Mouse (Mus musculus) forebrain, embryonic 12.5 days (tissue): Measurements from ENCODE around the gene Csnk2a2. TPM values are rescaled to one million over a fixed set of nuclear protein-coding genes. Genes with fewer than 3 reads are reported as not detected.

Experiments
- ATAC-seq: fragments of 200-750 bp; cut with Nextera tagmentation; 2 replicates; pipeline ENCODE4 v1.8.0; 2017; ENCODE audit warnings: moderate TSS enrichment; ENCODE audit not compliant: low FRiP score
- H3K27ac ChIP-seq: fragments of 300-500 bp; sonication (generic); 2 replicates; pipeline ENCODE4 v1.5.1; 2016; ENCODE audit warnings: mild to moderate bottlenecking
- H3K27me3 ChIP-seq: fragments of 300-500 bp; sonication (generic); 2 replicates; pipeline ENCODE4 v1.6.1; 2016; ENCODE audit warnings: mild to moderate bottlenecking
- H3K36me3 ChIP-seq: fragments of 300-500 bp; sonication (generic); replicated peaks from 2 replicates; pipeline ENCODE4 v1.6.1; 2016; ENCODE audit warnings: mild to moderate bottlenecking
- H3K4me1 ChIP-seq: fragments of 300-500 bp; sonication (generic); 2 replicates; pipeline ENCODE4 v1.6.1; 2016
- H3K4me2 ChIP-seq: fragments of 300-500 bp; sonication (generic); 2 replicates; pipeline ENCODE4 v1.6.1; 2016; ENCODE audit warnings: mild to moderate bottlenecking, moderate library complexity
- H3K4me3 ChIP-seq: fragments of 300-500 bp; sonication (generic); replicated peaks from 2 replicates; pipeline ENCODE4 v1.5.1; 2016; ENCODE audit warnings: mild to moderate bottlenecking
- H3K9ac ChIP-seq: fragments of 300-500 bp; sonication (generic); 2 replicates; pipeline ENCODE4 v1.6.1; 2016; ENCODE audit warnings: mild to moderate bottlenecking
- H3K9me3 ChIP-seq: fragments of 300-500 bp; sonication (generic); 2 replicates; pipeline ENCODE4 v1.6.1; 2016
- WGBS: fragments of 180-500 bp; shearing (Covaris S2); methylation state at CpG from one replicate; pipeline ENCODE4 v1.1.7; 2016; 5-methylcytosine and 5-hydroxymethylcytosine counted together
- polyA plus RNA-seq: library from polyadenylated mRNA; unstranded; fragments of >200 nt; fragmentation: Nextera tagmentation; extraction: Ambion mirVana; gene quantifications from 2 replicates; pipeline ENCODE4 v1.2.1, GENCODE M21; 2016

The Csnk2a2 gene
- polyA plus RNA-seq, 1 experiment from 2014 or later: 13.7 TPM

- peak overlapping the region; percentile 91 for H3K4me2 ChIP-seq
- peaks cover 47% of the 10 kb centered on the region for H3K4me1 ChIP-seq
- H3K27me3 ChIP-seq: no peaks in the 10 kb centered on the region
- peak overlapping the region; percentile 80 for H3K9ac ChIP-seq
- H3K27ac ChIP-seq: peak overlapping the region; percentile 87
- H3K4me3 ChIP-seq: peak overlapping the region; percentile 69
- ATAC-seq: peak; percentile 34
- WGBS: under 1% methylated on average over 25 of the region's 25 CpGs
- no peaks in the 10 kb centered on the region for H3K36me3 ChIP-seq
- H3K9me3 ChIP-seq: no peaks in the 10 kb centered on the region
These were observed 55.6 kb downstream of the Csnk2a2 start for GRCm38 (mm10) chr8:95434233-95434632.

DNA sequence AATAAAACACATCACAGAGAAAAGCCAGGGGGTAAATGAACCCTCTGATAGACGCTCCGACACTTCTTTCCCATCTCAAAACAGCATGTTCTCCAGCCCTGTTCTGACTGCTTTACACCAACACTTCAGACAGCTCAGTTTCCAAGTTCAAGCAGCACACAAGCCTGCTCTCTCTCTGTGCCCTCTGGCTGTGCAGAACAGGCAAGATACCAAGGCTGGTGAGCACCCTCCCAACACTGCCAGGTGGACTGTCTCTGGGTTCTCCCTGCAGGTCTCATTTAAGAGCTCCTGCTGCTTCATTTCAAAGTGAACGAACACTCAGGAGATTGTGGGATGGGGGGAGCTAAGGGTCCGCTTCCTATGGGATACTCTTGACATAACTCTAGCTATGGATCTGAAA, 56.7 kb downstream of the Csnk2a2 start:
- no peak overlapping the region for H3K27ac ChIP-seq
- H3K9ac ChIP-seq: peak overlapping the region; percentile 80
- H3K4me3 ChIP-seq: peak overlapping the region; percentile 69
- no peaks in the 10 kb centered on the region for H3K36me3 ChIP-seq
- no peak for ATAC-seq
- no peaks in the 10 kb centered on the region for H3K27me3 ChIP-seq
- peaks cover 58% of the 10 kb centered on the region for H3K4me1 ChIP-seq
- 66% methylated on average over 4 of the region's 4 CpGs for WGBS
- no peaks in the 10 kb centered on the region for H3K9me3 ChIP-seq
- H3K4me2 ChIP-seq: peak overlapping the region; percentile 91

DNA sequence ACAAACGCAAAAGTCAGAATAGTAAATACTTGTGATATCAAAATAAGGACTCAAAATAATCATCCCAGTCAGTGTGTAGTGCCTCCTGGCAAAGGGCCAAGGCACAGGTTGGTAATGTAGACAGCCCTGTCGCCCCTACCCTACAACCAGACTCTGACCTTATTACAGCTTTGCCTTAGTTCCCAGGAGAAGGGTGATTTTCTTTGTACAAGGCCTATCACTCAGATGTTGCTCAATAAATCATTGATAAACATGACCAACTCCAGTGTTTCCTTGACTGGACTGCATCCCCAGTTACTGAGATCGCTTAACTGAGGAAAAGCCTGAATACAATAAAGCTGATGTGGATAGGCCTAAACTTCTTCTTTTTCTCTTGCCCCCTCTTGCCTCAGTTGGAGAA, 57.4 kb downstream of the Csnk2a2 start:
- H3K36me3 ChIP-seq: no peaks in the 10 kb centered on the region
- H3K4me1 ChIP-seq: peaks cover 65% of the 10 kb centered on the region
- no peak overlapping the region for H3K27ac ChIP-seq
- no peaks in the 10 kb centered on the region for H3K9me3 ChIP-seq
- H3K27me3 ChIP-seq: no peaks in the 10 kb centered on the region
- no peak for ATAC-seq
- no peak overlapping the region for H3K4me3 ChIP-seq
- 88% methylated on average over 3 of the region's 3 CpGs for WGBS
- H3K4me2 ChIP-seq: peak overlapping the region; percentile 91
- peak overlapping the region; percentile 80; the same call in 1 of the 2 replicates for H3K9ac ChIP-seq

GRCm38 (mm10) chr8:95429945-95430344, 59.9 kb downstream of the Csnk2a2 start:
- ATAC-seq: peak; percentile 27
- WGBS: 4% methylated on average over 3 of the region's 3 CpGs
- peak overlapping the region; percentile 44 for H3K4me2 ChIP-seq
- no peaks in the 10 kb centered on the region for H3K9me3 ChIP-seq
- peaks cover 82% of the 10 kb centered on the region for H3K4me1 ChIP-seq
- no peaks in the 10 kb centered on the region for H3K36me3 ChIP-seq
- peak overlapping the region; percentile 33; the same call in 1 of the 2 replicates for H3K9ac ChIP-seq
- H3K27me3 ChIP-seq: no peaks in the 10 kb centered on the region
- H3K4me3 ChIP-seq: no peak overlapping the region
- peak overlapping the region; percentile 87 for H3K27ac ChIP-seq

- H3K27ac ChIP-seq: peak overlapping the region; percentile 91
- peaks cover 70% of the 10 kb centered on the region for H3K4me1 ChIP-seq
- peaks cover 4% of the 10 kb centered on the region for H3K36me3 ChIP-seq
These were observed 62.0 kb downstream of the Csnk2a2 start for GRCm38 (mm10) chr8:95427594-95428535.

DNA sequence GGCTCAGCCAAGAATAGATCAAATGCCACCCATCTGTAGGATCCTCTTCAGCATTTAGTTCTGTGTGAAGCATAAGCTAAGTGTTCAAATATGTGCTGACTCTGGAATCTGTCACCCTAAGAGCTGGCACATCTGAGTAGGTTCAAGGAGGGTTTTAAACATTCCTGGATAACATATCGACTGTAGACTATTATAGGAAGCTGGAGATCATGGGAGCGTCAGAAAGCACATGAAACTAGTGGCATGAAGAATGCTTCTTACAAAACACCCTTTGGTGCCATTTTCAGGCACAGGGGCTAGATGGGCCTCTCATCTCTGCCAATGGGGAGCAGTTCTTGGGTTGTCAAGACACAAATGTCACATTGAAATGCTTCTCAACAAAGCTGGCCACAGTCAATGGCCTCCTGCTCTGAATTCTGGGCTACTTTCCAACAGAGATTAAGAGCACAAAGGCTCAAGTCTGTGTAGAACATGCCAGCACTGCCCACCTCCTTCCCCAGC, 63.0 kb downstream of the Csnk2a2 start:
- Histone ChIP-seq H3K27ac (peak overlapping the region; percentile 91), H3K36me3 (peaks cover 14% of the 10 kb centered on the region), H3K4me1 (peaks cover 60% of the 10 kb centered on the region), H3K27me3 (no peaks in the 10 kb centered on the region), H3K9me3 (no peaks in the 10 kb centered on the region), H3K9ac (no peak overlapping the region), H3K4me2 (peak overlapping the region; percentile 39), H3K4me3 (no peak overlapping the region)
- WGBS: 34% methylated on average over 2 of the region's 2 CpGs
- ATAC-seq: peak; percentile 70

More at GRCm38 (mm10) chr8:95427594-95428535, 62.0 kb downstream of the Csnk2a2 start:
- peak; percentile 63 for ATAC-seq
- Histone ChIP-seq H3K27me3 (no peaks in the 10 kb centered on the region), H3K9ac (peak overlapping the region; percentile 29; the same call in 1 of the 2 replicates), H3K4me2 (peak overlapping the region; percentile 39), H3K9me3 (no peaks in the 10 kb centered on the region), H3K4me3 (0 out of 2 replicates have a peak overlapping the region, but pooled peaks have one; percentile 5)
- 32% methylated on average over 12 of the region's 12 CpGs for WGBS

- H3K4me1 ChIP-seq: peaks cover 40% of the 10 kb centered on the region
- no peaks in the 10 kb centered on the region for H3K9me3 ChIP-seq
- H3K27ac ChIP-seq: no peak overlapping the region
- no peaks in the 10 kb centered on the region for H3K27me3 ChIP-seq
- WGBS: 88% methylated on average over 7 of the region's 7 CpGs
- no peak for ATAC-seq
- no peak overlapping the region for H3K4me2 ChIP-seq
- H3K9ac ChIP-seq: no peak overlapping the region
- no peak overlapping the region for H3K4me3 ChIP-seq
- peaks cover 34% of the 10 kb centered on the region for H3K36me3 ChIP-seq
These were observed 65.2 kb downstream of the Csnk2a2 start for GRCm38 (mm10) chr8:95424682-95425081.

DNA sequence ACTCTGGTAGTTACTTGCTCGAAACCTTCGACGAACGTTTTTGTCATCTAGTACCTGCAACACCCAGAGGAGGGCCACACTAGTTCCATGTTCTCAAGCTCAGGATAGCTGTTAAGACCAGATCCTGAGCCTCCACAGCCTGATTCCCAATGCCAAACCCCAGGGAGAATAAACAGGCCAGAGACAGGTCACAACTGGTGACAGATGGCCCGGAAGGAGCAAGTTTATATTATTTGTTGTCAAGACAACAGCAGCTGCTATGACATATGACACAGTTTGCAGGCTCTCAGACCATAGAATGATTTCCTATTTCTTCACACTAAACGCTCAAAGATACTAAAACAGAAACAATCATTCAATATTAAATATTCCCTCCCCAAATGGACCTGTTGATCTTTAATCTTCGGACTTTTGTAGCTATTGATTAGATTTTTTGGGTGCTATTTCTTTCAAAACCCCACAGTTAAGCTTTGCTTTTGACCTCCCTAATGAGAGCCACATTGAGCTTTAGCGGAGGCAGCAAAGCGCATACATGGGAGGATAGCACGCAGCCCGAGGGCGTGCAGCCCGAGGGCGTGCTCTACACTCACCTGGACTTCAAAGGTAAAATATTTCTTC, 67.5 kb downstream of the Csnk2a2 start:
- Histone ChIP-seq H3K36me3 (peaks cover 46% of the 10 kb centered on the region), H3K4me1 (peaks cover 16% of the 10 kb centered on the region), H3K27me3 (no peaks in the 10 kb centered on the region), H3K9ac (no peak overlapping the region), H3K4me2 (no peak overlapping the region), H3K4me3 (no peak overlapping the region), H3K27ac (no peak overlapping the region), H3K9me3 (no peaks in the 10 kb centered on the region)
- 94% methylated on average over 14 of the region's 14 CpGs for WGBS
- no peak for ATAC-seq

- ATAC-seq: peak; percentile 41; the same call in 1 of the 2 replicates
- Histone ChIP-seq H3K36me3 (no peaks in the 10 kb centered on the region), H3K27me3 (no peaks in the 10 kb centered on the region), H3K4me1 (no peaks in the 10 kb centered on the region; the same call in 1 of the 2 replicates), H3K4me3 (no peak overlapping the region), H3K4me2 (no peak overlapping the region), H3K9ac (no peak overlapping the region), H3K9me3 (peaks cover 3% of the 10 kb centered on the region; the same call in 1 of the 2 replicates), H3K27ac (no peak overlapping the region)
- WGBS: 63% methylated on average over 10 of the region's 10 CpGs
These were observed 78.4 kb downstream of the Csnk2a2 start for GRCm38 (mm10) chr8:95411309-95411972.

GRCm38 (mm10) chr8:95409518-95409917, 80.3 kb downstream of the Csnk2a2 start:
- ATAC-seq: no peak
- Histone ChIP-seq H3K9me3 (peaks cover 3% of the 10 kb centered on the region; the same call in 1 of the 2 replicates), H3K4me1 (no peaks in the 10 kb centered on the region; the same call in 1 of the 2 replicates), H3K27me3 (no peaks in the 10 kb centered on the region), H3K27ac (no peak overlapping the region), H3K36me3 (no peaks in the 10 kb centered on the region), H3K9ac (no peak overlapping the region), H3K4me2 (no peak overlapping the region), H3K4me3 (no peak overlapping the region)
- WGBS: 87% methylated on average over 5 of the region's 5 CpGs

GRCm38 (mm10) chr8:95401091-95401490, 88.7 kb downstream of the Csnk2a2 start:
- Histone ChIP-seq H3K4me3 (no peak overlapping the region), H3K27me3 (no peaks in the 10 kb centered on the region), H3K27ac (no peak overlapping the region), H3K9me3 (no peaks in the 10 kb centered on the region), H3K9ac (no peak overlapping the region), H3K36me3 (no peaks in the 10 kb centered on the region), H3K4me2 (no peak overlapping the region), H3K4me1 (peaks cover 13% of the 10 kb centered on the region)
- no peak for ATAC-seq
- 76% methylated on average over 7 of the region's 7 CpGs for whole genome bisulfite sequencing

- no peaks in the 10 kb centered on the region for H3K9me3 ChIP-seq
- peaks cover 18% of the 10 kb centered on the region for H3K4me1 ChIP-seq
- H3K36me3 ChIP-seq: no peaks in the 10 kb centered on the region
- H3K9ac ChIP-seq: no peak overlapping the region
- H3K4me3 ChIP-seq: no peak overlapping the region
- no peak overlapping the region for H3K4me2 ChIP-seq
- H3K27me3 ChIP-seq: no peaks in the 10 kb centered on the region
- no peak for ATAC-seq
- 88% methylated on average over 9 of the region's 9 CpGs for WGBS
- no peak overlapping the region for H3K27ac ChIP-seq
These were observed 90.7 kb downstream of the Csnk2a2 start for GRCm38 (mm10) chr8:95399131-95399530.
